Mouse (Mus musculus): Measurements from ENCODE around the gene Cldn14.

The Cldn14 gene

GRCm38 (mm10) chr16:93912158-93912557 is 96.5 kb downstream of the Cldn14 start:
- no peak for DNase-seq (ENCODE audit: low read depth)

GRCm38 (mm10) chr16:93910735-93911665 is 97.6 kb downstream of the Cldn14 start:
- DNase-seq (ENCODE audit: low read depth): no peak

DNA sequence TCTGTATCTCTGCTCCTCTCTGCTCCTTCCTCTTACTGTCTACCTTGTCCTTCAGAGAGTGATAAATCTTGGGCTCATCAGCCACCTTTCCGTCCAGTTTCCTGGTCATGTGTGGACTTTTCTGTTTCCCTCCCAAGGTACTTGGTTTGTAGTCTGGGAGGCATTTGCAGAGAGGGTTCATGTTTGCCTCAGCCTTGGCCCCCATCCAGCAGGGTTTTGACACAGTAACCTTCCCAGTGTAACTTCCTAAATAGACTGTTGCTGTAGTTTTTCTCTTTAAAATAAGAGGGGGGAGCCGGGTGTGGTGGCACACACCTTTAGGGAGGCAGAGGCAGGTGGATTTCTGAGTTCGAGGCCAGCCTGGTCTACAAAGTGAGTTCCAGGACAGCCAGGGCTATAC is 98.7 kb downstream of the Cldn14 start:
- peak; percentile 15 for DNase-seq (ENCODE audit: low read depth)

DNA sequence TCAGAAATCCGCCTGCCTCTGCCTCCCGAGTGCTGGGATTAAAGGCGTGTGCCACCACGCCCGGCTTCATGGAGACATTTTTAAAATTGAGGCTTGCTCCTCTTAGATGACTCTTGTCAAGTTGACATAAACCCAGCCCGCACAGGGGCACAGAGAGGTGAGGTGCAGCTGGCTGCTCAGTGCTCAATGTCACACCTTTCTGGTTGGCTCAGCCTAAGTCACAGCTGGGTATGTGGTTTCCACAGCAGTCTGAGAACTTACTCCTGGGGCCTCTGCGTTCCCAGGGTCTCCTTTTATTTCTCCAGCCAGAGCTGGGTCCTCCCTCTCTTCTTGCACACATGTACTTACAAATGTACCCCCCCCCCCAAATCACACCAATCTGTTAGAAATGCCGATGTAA is 100.4 kb downstream of the Cldn14 start:
- DNase-seq (ENCODE audit: low read depth): no peak

GRCm38 (mm10) chr16:93907761-93908160 is 100.9 kb downstream of the Cldn14 start:
- DNase-seq (ENCODE audit: low read depth): no peak

DNA sequence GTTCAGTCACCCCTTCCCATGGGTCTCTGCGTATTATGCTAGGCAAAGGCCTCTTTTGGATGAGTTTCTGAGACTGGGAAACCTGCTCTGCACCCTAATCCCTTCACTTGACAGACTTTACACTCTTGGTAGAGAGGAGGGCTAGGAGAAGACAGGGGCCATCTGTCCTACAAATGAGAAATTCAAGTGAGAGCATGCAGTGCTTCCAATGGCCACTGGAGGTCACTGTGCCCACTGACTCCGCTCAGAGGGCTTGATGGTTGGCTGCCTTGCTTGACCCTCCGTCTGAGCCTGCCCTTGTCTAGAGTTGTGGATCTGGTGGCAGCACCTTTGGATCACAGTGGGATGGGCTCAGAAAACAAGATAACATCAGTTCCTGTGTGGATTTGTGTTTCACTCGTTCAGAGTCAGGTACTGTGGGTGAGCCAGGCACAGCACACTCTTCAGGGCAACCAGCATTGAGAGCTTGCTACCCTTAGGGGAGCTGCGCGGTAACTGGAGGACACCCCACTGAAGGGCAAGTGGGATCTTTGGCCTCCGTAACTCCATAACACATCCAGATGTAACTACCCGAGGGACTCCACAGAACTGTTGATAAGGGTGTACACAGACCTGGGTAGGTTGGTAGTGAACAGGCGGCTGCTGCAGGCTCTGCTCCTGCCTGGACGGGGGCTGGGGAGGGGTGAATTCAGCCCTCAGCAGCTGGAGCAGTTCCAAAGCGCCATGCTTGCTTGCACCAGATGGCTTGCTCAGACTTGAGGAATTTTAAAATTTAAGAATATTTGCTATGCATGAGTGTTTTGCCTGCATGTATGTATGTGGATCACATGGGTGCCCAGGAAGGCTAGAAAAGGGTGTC is 102.3 kb downstream of the Cldn14 start:
- peak; percentile 69 for DNase-seq (ENCODE audit: low read depth)

GRCm38 (mm10) chr16:93903027-93903426 is 105.6 kb downstream of the Cldn14 start:
- peak; percentile 40 for DNase-seq (ENCODE audit: low read depth)

- no peak for DNase-seq (ENCODE audit: low read depth)
These were observed 115.4 kb downstream of the Cldn14 start for GRCm38 (mm10) chr16:93893285-93893684.

- DNase-seq (ENCODE audit: low read depth): peak; percentile 83
These were observed 117.6 kb downstream of the Cldn14 start for GRCm38 (mm10) chr16:93890948-93891604.

DNA sequence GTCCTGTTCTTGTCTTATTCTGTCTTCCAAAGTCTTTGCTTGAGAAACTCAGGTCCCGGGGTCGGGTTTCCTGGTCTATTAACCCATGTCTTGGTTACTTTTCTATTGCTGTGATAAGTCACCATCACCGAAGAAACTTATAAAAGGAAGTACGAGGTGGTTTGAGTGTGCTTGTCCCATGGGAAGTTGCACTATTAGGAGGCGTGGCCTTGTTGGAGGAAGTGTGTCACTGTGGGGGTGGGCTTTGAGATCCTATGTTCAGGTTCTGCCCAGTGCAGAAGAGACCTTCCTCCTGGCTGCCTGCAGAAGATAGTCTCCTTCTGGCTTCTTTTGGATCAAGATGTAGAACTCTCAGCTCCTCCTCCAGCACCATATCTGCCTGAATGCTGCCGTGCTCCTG is 120.2 kb downstream of the Cldn14 start:
- peak; percentile 46 for DNase-seq (ENCODE audit: low read depth)

DNA sequence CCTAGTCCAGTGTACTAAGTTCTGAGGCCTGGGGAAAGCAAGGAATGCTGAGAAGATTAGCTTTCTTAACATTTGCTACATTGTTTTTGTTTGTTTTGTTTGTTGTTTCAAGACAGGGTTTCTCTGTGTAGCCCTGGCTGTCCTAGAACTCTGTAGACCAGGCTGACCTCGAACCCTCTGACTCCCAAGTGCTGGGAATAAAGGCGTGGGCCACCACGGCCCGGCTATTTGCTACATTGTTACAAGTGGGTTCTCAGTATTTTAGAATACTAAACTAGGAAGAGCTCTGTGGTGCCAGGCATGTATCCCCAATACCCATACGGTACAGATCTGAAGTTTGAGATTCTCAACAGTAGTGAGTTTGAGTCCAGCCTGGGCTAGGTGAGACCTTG is 123.9 kb downstream of the Cldn14 start:
- no peak for DNase-seq (ENCODE audit: low read depth)

- peak; percentile 58 for DNase-seq (ENCODE audit: low read depth)
These were observed 124.4 kb downstream of the Cldn14 start for GRCm38 (mm10) chr16:93884086-93884721.

- DNase-seq (ENCODE audit: low read depth): peak; percentile 98
These were observed 125.1 kb downstream of the Cldn14 start, which contains the start of gene Chaf1b for GRCm38 (mm10) chr16:93883423-93884085. Gene Chaf1b (plus strand): TSS chr16:93883901.

DNA sequence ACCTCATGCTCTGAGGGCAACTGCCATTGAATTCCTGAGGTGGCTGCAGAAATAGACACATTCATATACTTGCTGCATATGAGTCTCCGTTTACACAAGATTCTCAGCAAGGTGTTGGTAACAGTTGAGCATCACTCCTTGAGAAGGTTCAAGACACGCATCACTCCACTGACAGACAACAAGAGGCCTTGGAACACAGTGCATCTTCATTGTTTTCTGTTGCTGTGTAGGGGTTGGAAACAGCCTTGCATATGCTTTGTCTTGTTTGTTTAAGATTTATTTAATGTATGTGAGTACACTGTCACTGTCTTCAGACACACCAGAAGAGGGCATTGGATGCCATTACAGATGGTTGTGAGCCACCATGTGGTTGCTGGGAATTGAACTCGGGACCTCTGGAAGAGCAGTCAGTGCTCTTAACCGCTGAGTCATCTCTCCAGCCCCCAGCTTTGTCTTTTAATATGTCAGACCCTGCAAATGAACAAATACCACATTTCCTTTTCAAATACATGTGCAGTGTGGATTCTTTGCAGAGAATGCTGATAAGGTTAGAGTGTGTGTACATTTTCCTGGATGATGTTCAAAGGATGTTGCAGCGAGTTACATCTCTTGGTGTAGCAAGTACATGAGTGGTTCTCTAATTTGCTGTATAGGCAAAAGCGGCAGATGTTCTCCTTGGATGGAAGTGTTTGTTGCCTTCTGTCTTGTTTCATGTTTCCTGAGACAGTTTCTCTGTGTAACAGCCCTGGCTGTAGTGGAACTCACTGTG is 130.8 kb downstream of the Cldn14 start:
- peak; percentile 50 for DNase-seq (ENCODE audit: low read depth)

- no peak for DNase-seq (ENCODE audit: low read depth)
These were observed 133.8 kb downstream of the Cldn14 start for GRCm38 (mm10) chr16:93874841-93875240.

Data from 416B (cell line).